Mouse (Mus musculus): Measurements from ENCODE around the gene Ptprm. TPM values are rescaled to one million over a fixed set of nuclear protein-coding genes. Genes with fewer than 3 reads are reported as not detected.

Gene Ptprm
- total RNA-seq, 2 experiments from 2014 or later = 1.3 to 1.4 TPM

DNA sequence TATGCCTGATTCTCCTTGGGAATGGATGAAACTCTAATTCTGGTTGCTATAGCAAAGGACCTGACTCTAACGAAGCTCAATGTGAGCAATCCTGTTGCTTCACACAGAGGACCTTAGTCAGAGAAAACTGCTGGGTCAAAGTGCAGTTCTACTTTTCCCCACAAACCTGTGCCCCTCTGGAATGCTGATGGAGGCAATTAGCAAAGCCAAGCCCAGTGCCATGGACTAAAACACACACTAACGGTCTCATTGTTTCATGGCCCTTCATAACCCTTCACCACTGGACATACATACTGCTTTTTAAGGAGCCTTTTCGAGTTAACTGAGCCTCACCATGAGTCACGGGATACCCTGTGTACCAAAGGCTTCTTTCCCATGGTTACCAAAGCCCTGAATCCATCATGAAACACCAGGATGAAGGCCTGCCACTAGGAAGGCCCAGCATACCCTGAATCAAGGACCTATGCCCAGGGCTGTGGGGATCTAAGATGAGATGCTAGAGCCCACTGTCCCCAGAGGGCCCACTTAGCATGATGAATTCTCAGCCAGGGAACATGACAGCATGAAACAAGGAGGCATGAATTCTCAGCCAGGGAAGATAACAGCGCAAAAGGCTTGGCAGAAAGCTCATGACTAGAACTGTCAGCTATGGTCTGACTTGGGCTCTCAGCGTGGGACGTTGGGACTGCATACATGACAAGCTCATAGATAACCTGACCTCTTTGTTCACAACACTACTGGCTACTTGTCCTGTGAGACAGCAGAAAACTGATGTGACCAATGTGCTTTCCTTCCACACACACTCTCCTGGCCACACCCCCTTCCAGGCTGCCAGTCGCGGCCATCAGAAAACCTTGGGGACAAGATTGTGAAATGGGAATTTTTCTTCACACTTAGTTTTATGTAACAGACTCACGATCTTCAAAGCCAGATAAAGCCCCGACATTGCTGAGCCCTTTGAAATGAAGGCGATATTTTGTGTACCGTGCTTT, 57.4 kb downstream of the Ptprm start:
- no peak for ATAC-seq (replicated peaks; ENCODE audit: low FRiP score, poor library complexity, severe bottlenecking)

DNA sequence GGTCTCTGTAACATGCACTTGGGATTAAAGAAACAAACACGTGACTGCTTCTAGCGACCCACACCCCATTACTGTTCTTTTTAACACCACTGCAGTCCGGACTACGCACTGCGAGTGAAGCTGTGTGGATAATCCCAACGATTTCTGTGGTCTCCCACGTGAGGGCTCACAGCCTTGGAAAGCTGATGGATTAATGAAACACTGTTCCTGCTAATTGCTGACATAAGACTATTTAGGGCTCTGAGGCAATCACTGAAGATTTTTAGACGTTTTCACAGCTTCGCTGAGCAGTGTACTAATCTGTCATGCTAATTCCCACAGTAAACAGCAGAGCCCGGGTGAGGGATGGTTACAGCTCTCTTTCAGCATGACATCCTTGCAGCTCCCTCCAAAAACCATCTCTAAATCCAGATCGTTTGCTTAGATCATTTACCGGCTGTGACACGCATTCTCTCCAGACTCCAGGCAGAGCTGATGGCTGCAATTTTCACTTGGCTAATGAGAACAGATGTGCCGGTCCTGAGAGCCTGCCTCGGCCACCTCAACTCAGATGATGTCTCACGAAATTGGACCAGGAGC, 63.5 kb downstream of the Ptprm start:
- ATAC-seq (replicated peaks; ENCODE audit: low FRiP score, poor library complexity, severe bottlenecking) = no peak

DNA sequence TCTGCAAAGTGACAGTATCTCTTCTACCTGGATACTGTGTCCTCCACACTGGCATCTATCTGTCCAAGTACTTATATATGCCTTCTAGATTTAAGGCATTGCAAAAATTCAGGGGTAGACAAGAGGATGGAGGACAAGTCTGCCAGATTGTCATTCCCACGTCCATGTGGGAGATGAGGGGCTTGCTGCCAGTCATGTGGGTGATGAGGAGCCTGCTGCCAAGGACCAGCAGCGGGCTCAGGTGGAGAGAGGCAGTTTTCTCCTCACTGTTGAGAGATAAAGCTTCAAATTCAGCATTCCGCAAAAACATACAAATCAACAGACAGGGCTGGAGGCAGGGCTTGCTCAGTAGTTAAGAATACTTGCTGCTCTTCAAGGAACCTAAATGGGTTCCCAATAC, 66.8 kb downstream of the Ptprm start:
- no peak for ATAC-seq (replicated peaks; ENCODE audit: low FRiP score, poor library complexity, severe bottlenecking)

DNA sequence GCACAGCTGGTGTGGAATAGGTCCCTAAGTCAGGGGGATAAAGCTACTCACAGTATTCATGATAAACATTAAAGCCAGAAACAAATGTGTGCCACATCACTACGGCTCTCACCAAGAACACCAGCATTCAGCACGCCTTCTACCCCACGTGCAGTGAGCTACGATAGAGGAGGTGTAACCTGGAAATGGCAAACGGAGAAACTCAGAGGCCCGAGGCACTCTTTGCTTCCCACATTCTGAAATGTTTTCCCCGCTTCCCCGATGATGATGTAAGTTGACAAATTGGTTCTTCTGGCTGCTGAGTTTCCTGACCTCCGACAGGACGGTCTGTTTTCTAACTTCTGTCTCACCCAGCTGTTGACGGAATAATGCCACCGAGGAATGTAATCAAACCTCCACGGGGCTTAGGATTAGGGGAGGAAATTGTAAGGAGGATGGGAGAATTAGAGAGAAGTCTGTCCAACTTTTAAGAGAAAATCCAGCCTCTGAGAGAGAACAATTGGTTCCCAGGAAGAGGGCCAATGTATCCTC, 72.6 kb downstream of the Ptprm start:
- no peak for ATAC-seq (replicated peaks; ENCODE audit: low FRiP score, poor library complexity, severe bottlenecking)

DNA sequence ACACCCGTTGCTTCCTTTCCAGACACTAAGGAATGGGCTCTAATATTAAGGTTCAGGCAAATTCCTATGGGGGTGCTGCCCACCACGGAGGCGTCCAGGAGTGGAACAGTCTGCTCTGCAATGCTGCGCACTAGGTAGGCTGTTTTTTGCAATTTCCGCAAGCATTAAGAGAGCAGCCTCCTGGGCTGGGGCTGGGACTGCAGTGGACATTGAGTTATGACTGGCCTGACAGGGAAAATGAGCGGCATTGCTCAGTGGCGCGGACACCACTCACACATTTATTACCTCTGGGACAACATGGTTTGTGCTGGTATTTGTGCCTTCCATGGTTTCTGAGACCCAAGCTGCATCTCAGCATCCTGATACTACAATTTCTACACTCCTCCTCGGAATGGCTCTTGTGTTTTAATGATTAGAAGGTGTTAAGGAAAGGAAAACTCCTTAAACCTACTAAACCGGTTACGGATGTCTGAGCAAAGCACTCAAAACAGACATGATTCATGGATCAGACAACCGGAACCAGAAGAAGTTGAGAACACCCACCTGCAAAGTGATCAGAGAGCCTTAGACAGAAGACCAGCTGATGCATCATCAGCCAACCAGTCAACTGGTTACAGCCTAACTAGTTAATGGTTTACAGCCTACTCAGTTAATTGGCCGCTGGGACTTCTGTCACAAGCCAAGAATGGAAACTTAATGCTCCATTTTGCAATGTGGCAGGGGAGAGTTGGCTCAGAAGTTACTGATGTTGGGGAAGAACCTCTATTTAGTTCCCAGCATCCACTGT, 76.9 kb downstream of the Ptprm start:
- no peak for ATAC-seq (replicated peaks; ENCODE audit: low FRiP score, poor library complexity, severe bottlenecking)

DNA sequence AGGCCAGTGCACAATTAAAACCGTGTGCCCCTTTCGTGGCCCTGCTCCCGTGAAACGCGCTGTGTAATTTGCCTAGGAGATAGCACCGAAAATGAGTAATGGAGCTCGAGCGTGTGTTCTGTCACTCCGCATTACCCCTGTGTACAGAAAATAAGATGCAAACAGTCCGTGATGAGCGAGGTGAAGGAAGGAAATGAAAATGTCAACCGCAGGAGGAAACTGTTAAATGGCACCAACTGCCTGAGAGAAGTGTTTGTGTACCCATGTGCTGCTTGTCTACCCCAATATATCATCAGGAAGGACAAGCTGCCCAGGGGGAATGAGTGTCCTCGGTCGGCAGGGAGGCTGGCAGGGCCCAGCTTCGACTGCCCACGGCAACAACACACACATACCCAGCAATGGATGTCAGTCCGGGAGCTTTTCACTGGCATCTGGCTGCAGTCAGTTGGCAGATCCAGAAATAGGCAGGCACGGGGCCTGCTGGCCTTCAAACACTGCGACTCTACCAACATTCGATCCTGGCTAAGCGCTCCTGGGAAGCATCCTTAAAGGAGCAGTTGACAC, 79.6 kb downstream of the Ptprm start:
- ATAC-seq (replicated peaks; ENCODE audit: low FRiP score, poor library complexity, severe bottlenecking) = no peak

DNA sequence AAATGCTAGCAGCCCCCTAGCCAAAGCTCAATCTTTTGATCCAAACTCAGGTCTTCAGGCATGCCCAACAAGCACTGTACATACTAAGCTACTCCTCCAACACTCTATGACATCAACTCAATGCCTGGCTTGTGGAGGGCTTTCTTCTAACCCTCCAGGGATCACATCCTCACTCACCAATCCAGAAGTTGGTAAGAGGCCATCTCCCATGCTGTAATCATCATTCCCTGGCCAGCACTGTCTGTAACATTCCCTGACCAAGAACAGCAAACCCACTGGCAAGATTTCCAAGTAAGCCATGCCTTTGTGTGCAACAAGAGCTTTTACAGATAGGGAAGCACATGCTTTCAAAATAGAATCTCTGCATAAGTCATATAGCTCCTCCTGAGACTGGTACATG, 81.3 kb downstream of the Ptprm start:
- no peak for ATAC-seq (replicated peaks; ENCODE audit: low FRiP score, poor library complexity, severe bottlenecking)

DNA sequence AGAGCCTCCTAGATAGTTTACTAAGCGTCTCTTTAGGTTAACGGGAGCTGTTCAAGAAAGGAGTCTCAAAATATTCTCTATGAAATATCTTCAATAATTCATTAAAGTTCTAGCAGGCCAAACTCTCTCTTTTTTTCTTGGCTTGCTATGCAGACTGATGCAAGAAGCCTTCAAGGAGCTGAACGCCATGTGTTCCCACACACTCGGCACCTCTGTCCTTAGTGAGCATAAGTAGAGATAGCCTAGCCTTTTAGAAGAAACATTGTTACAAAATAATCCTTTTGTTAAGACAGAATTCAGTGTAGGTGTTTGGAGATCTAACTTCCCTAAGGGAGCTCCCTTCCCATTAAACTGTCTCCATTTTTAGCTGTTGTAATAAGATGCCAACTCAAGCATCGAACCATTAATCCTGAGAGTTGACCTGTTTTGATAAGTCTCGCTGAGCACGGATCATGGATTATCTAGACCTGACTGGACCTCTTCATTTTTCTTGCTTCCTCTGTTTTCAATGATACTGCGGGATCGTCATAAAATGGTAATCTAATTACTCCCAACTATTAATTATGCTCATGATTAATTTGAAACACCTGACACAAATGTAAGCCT, 85.7 kb downstream of the Ptprm start:
- ATAC-seq (replicated peaks; ENCODE audit: low FRiP score, poor library complexity, severe bottlenecking) = no peak

DNA sequence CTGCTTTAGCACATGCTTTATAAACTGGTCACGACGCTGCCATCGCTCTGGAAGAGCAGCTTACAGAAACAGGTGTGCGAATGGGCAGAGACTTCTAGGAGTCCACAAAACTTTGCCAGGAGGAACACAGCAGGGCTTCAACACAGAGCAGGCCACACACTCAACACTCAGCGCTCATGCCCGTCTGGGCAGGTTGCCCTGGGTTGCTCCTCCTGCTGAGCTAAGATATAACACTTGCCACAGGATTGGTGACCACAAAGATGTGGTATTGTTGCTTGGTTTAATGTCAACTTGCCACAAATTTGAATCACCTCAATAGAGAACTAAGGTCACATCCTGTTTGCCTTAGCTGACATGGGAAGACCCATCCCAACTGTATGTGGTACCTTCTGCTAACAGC, 88.0 kb downstream of the Ptprm start:
- no peak for ATAC-seq (replicated peaks; ENCODE audit: low FRiP score, poor library complexity, severe bottlenecking)

DNA sequence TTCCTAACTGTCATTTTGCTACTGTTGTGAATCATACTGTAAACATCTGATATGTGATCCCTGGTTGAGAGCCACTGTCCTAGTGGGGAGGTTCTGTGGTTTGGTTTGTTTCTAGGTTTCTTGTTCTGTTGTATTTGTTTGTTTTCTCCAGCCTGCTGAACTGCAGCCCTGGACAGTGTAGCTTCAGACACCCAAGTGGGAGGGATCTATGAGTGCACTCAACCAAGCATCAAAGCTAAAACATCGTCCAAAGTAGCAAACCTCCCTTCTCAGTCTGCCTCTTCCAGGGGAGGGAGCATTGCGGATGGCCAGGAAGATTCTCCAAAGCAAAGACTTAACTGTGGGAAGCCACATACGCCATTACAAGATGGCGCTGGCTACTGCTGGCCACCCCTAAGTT, 88.7 kb downstream of the Ptprm start:
- no peak for ATAC-seq (replicated peaks; ENCODE audit: low FRiP score, poor library complexity, severe bottlenecking)

DNA sequence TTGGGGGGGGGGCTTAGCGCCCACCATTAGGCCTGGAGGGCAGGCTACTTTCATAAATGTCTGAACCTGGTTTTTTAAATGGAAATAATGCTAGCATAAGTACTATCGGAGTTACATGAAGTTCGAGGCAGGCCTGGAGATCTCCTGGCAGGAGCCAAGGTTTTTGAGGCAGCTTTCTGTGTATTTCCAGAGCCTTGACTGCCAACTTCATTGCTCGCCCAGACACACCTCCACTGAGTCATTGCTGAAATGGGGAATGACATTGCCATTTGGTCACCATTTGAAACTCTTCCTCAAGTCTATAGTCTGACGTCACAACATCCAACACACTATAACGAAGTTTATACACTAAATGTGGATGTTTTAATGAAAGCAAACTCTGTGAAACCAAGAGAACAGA, 89.5 kb downstream of the Ptprm start:
- ATAC-seq (replicated peaks; ENCODE audit: low FRiP score, poor library complexity, severe bottlenecking) = no peak

DNA sequence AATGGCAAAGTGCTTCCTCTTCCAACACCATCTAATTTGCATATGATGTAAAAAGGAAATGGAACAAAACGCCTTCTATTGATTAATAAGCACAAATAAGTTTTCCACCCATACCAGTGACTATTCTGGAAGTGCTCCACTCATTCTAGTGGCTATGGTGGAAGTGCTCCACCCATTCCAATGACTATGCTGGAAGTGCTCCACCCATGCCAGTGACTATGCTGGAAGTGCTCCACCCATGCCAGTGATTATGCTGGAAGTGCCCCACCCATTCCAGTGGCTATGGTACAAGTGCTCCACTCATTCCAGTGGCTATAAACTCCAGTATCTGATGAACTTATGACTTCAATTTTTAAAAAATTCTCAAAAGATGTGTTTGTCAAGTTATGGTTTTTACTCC, 91.2 kb downstream of the Ptprm start:
- no peak for ATAC-seq (replicated peaks; ENCODE audit: low FRiP score, poor library complexity, severe bottlenecking)

DNA sequence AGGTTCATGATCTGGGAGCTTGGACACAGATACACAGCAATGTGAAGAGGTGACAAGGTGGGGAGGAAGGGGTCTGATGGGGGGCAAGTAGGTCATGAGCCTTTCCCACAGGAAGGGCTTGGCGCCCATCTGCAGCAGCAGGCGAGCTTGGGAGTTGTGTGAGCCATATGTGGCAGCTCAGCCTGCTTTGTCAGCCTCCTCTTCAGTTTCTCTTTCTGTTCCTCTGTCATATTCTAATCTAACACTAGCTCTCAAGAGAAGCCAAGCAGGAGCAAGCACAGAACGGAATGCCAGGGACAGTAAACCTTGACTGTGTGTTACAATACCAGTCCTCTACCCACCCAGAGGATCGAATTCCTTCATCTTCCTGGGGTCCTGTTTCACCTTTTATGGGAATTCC, 94.2 kb downstream of the Ptprm start:
- no peak for ATAC-seq (replicated peaks; ENCODE audit: low FRiP score, poor library complexity, severe bottlenecking)

DNA sequence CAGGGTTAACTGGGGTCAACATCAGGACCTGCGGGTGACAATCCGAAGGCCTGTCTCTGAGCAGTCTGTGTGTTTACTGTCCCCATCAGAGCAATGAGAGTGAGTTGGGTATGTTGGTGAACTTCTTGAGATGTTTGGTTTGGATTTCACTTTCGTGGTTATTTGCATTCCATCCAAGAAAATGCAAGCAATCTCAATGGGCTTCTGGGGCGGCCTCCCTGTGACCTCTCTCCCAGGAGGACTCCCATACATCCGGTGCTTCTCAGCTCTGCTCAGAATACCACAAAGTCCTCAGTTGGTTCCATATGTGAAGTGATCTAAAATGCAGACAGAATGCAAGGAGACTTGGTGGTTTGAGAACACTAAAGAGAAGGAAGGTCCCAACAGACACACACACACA, 96.5 kb downstream of the Ptprm start:
- ATAC-seq (replicated peaks; ENCODE audit: low FRiP score, poor library complexity, severe bottlenecking) = no peak

DNA sequence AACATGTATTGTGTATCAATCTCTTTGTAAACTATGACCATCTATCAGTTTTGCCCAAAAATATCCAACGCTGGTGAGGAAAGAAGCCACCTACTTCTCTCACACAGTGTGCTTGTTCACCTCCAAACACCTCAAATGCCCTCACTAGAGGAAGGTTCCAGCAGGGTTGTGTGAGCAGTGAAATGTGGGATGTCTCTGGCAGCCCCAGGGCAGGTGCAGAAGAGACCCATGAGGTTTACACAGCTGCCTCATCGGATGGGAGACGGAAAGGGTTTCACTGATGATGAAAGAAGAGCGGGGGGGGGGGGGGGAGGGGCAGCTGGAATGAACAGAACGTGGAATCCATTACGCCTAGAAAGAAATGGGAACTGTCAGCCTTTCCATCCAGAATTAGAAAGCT, 98.1 kb downstream of the Ptprm start:
- ATAC-seq (replicated peaks; ENCODE audit: low FRiP score, poor library complexity, severe bottlenecking) = no peak

DNA sequence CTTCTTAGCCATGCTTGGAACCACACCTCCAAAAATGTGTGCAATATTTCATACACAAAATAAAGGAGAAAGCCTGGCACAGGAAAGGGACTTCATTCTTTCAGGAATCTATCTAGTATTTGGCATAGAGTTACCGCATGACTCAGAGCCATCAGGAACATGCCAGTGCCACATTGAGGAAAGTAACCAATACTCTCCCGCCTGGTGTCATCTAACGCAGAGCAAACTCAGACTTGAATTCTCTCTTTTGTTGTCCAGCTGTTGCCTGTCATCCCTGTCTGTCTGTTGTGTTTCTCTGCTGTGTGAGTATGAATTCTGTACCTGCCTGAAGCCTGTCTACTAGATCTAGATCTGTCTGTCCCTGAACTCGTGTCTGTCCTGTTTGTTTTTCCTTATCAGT, 100.8 kb downstream of the Ptprm start:
- ATAC-seq (replicated peaks; ENCODE audit: low FRiP score, poor library complexity, severe bottlenecking) = no peak

DNA sequence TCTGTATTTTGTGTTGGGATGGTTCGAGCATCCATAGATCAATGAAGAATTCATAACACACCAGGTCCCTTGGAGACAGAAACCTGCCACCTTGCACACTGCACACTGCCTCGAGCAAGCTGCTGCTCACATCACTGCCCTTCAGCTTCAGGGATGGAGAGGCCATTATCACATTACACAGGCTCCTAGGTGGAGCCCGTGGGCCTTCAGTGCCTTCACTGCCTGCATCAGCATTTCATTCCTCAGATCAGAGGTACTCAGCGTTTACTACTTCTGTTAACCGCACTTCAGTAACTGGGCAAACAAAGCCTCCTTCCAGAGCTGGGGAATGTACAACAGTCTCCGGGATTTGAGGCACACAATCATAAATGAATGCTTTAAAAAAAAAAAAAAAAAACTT, 101.3 kb downstream of the Ptprm start:
- no peak for ATAC-seq (replicated peaks; ENCODE audit: low FRiP score, poor library complexity, severe bottlenecking)

DNA sequence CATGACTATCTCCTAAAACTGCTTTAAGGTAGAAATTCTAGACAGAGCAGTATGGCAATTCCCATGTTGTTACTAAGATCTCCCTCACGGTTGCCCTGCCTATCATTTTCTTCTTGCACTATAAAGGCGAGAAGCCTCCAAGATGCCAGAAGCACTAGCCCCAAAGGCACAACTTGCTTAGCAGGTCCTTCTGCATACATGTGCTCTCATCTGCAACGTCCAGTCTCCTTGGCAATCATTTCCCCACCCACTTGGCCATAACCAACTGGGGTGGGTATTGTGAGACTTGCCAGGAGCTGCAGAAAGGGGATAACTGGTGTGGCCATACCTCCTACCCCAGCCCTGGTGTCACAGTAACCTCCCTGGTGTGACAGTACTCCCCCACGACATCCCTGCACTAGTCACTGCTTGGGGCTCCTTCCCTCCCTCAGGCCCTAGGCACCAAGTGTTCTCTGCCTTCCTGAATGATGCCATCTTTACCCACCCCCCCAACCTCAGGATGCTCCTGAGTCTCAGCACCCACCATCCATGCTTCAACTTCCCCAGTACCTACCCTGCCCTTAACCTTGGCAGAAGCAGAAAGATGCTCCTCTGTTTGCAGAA, 108.9 kb downstream of the Ptprm start:
- no peak for ATAC-seq (replicated peaks; ENCODE audit: low FRiP score, poor library complexity, severe bottlenecking)

DNA sequence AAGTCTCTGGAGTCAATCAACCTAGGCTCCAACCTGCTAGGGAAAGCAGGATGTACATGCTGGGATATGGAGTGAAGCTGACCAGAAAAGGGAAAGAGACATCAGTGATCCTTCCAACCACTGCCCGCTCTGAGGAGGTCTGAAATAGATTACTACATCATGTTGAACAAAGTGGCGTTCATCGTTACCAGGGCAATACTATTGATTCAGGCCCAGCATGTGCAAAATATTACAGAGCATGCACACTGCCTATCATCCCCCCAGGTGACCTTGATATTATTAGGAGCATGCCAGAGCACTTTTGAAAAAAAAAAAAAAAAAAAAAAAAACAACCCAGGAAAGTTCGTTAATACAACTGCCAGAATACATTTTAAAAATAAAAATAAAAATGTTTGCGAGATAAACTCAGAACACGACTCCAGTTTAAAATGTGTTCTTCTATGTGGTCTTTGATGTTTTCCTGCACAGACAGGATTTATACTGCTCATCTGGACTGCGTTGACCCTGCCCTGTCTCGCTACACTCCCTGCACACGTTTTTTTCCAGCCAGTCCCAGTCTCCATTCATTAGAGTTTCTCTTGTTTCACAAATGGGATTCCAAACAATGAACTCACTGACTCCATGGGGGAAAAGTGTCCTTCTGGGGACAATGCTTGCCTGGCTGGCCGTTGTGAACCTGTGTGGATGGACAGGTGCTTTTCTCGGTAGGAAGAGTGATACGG, 111.3 kb downstream of the Ptprm start:
- ATAC-seq (replicated peaks; ENCODE audit: low FRiP score, poor library complexity, severe bottlenecking) = no peak

Data from erythroid progenitor cell, adult 5-6 weeks (primary cell).